Mouse (Mus musculus): ENCODE measurements around the gene Rrnad1.

DNA sequence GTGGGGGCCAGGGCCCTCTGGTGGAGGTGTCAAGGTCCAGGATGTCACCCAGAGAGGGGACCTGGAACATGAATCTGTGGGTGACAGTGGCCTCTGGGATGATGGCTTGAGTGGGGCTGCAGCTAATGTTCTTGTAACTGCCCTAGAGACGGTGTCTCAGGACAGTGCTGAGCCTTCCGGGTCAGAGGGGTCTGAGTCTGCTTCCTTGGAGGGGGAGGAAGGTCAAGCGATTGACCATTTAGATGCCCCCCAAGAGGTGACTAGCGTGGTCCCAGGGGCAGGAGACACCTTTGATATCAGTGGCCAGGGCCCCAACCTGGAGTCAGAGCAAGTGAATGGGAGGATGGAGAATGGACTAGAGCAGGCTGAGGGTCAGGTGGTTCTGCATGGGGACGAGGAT lies 49.0 kb upstream of the Rrnad1 start:
- TF ChIP-seq MAX (IDR thresholded peaks at IDR 0.05) (no peak), CTCF (IDR thresholded peaks at IDR 0.05; ENCODE audit: control insufficient read depth, insufficient read depth, insufficient read length) (no peak), USF1 (IDR thresholded peaks at IDR 0.05; ENCODE audit: low read depth) (no peak), MYOG (IDR thresholded peaks at IDR 0.05; ENCODE audit: control insufficient read depth, extremely low read depth, insufficient read length) (no peak), MYOD1 (IDR thresholded peaks at IDR 0.05; ENCODE audit: control insufficient read depth, insufficient read length, low read depth) (no peak), CEBPB (IDR thresholded peaks at IDR 0.05; ENCODE audit: low read depth) (no peak), FOSL1 (IDR thresholded peaks at IDR 0.05; ENCODE audit: insufficient read depth, low read length, poor library complexity, severe bottlenecking) (no peak)
